Mouse (Mus musculus): ENCODE results near the gene Hexa.

GRCm38 (mm10) chr9:59578505-59578867 lies 39.1 kb downstream of the Hexa start:
- TF ChIP-seq CTCF (IDR thresholded peaks at IDR 0.05 in 2 of 3, conservative IDR thresholded peaks at IDR 0.05 in 1 of 3; ENCODE audit: control insufficient read depth in 1 of 3, insufficient read depth in 1 of 3, low read depth in 2 of 3, low read length in 3 of 3, poor library complexity in 1 of 3, severe bottlenecking in 1 of 3) (no peak), ZMIZ1 (IDR thresholded peaks at IDR 0.05; ENCODE audit: low read depth, low read length) (no peak), EP300 (IDR thresholded peaks at IDR 0.05; ENCODE audit: low read depth in 1 of 2, low read length in 2 of 2) (no peak), MYB (IDR thresholded peaks at IDR 0.05; ENCODE audit: low read depth, low read length) (no peak), TBP (IDR thresholded peaks at IDR 0.05; ENCODE audit: low read depth, low read length) (no peak), POLR2AphosphoS5 (IDR thresholded peaks at IDR 0.05; ENCODE audit: borderline replicate concordance, low read depth, low read length) (no peak), TAL1 (IDR thresholded peaks at IDR 0.05; ENCODE audit: low read length) (no peak), POLR2AphosphoS2 (IDR thresholded peaks at IDR 0.05; ENCODE audit: low read length) (no peak), POLR2A (IDR thresholded peaks at IDR 0.05; ENCODE audit: control insufficient read depth in 1 of 2, insufficient read depth in 1 of 2, low read depth in 1 of 2, low read length in 2 of 2, poor library complexity in 1 of 2) (no peak), MAX (IDR thresholded peaks at IDR 0.05; ENCODE audit: low read length) (no peak)
